Mouse (Mus musculus): Measurements from ENCODE around the gene Akap13.

DNA sequence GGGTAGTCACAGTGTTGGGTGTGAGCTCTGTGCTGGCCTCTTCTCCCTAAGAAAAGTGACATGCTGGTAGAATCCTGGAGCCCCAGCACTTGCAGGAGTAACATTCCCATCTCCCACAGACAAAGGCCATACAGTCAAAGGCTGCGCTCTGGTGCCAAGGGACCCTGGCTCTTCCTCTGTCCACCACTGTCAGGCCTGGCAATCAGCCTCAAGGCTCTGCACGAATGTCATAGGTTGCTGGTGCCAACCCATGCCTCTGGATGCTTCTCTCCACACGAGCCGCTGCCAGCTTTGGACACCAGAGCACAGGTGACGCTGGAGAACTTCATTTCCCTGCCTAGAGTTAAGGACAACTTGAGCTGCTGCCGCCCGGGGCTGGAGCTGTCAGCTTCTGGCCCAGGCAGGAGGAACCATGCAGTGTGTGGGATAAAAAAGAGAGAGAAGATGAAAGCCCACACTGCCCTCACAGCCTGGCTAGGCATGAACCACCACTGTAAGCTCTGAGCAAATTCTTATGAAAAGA, 304.7 kb downstream of the Akap13 start:
- no peak for TF ChIP-seq CTCF (IDR thresholded peaks at IDR 0.05)
- no peak for TF ChIP-seq EP300 (IDR thresholded peaks at IDR 0.05)

All from lung, postnatal 0 days (tissue).